Mouse (Mus musculus): Measurements from ENCODE around the gene Itih1. TPM values are rescaled to one million over a fixed set of nuclear protein-coding genes. Genes with fewer than 3 reads are reported as not detected.

The Itih1 gene
- polyA plus RNA-seq, 1 experiment from 2014 or later, result not detected

DNA sequence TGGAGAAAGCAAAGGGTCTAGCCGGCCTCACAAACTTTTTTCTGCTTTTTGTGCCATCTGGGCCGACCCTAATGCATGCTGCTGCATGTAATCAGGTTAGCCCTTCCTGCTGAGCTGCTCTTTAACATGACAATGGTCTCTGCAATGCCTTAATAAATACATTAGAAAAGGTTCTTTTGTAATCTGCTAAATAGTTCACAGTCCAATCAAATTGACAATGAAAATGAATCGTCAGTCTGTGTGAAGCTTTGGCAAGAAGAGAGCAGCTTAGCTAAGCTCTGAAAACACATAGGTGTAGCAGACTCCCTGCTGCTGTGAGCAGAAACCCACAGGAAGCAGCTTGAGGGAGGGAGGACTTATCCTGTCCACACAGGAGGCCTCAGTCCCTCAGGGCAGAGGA, 43.1 kb downstream of the Itih1 start:
- ATAC-seq (ENCODE audit: insufficient number of reproducible peaks, insufficient read depth, low FRiP score, low read depth), result no peak
- 64% methylated on average over 3 of the region's 3 CpGs for WGBS
- H3K27me3 ChIP-seq (ENCODE audit: control insufficient read depth, insufficient read depth, low read length), result no peaks in the 10 kb centered on the region
- H3K9me3 ChIP-seq (ENCODE audit: control insufficient read depth, low read depth, low read length), result peaks cover 3% of the 10 kb centered on the region; the same call in 1 of the 2 replicates
- H3K4me3 ChIP-seq (ENCODE audit: low read depth, low read length), result no peak overlapping the region
- no peak overlapping the region for H3K9ac ChIP-seq (replicated peaks; ENCODE audit: low read depth, low read length)
- H3K36me3 ChIP-seq (ENCODE audit: control insufficient read depth, insufficient read depth, low read length), result no peaks in the 10 kb centered on the region
- no peak overlapping the region for H3K27ac ChIP-seq (ENCODE audit: low read length)
- H3K4me1 ChIP-seq (ENCODE audit: control insufficient read depth, insufficient read depth, low read length), result no peaks in the 10 kb centered on the region
- no peak overlapping the region for H3K4me2 ChIP-seq (replicated peaks; ENCODE audit: low read depth, low read length)

DNA sequence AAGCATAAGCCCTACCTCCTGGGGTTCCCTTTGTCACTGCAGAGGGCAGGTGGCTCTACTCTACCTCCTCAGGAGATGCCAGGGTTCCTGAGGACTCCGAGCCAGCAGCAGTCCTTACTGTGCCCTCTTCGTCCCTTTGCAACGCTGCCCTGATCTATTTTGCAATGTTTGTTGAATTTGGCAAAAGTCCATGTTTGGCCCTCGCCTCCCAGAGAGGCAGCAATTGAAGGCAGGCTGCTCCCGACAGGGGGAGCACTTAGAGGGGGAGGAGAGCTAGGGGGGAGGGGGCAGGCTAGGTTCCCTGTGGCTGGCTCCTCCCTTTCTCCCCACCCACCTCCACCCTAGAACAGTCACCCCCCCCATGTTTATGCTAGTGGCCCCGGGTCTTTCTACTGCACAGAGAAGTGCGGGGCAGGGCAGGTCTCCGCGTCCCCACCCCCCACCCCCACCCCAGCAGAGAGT, 54.8 kb downstream of the Itih1 start:
- Histone ChIP-seq H3K4me1 (ENCODE audit: control insufficient read depth, insufficient read depth, low read length) (peaks cover 7% of the 10 kb centered on the region; the same call in 1 of the 2 replicates), H3K4me3 (ENCODE audit: low read depth, low read length) (no peak overlapping the region), H3K27ac (ENCODE audit: low read length) (no peak overlapping the region), H3K9me3 (ENCODE audit: control insufficient read depth, low read depth, low read length) (no peaks in the 10 kb centered on the region), H3K36me3 (ENCODE audit: control insufficient read depth, insufficient read depth, low read length) (no peaks in the 10 kb centered on the region), H3K27me3 (ENCODE audit: control insufficient read depth, insufficient read depth, low read length) (no peaks in the 10 kb centered on the region), H3K4me2 (replicated peaks; ENCODE audit: low read depth, low read length) (peak overlapping the region; percentile 10), H3K9ac (replicated peaks; ENCODE audit: low read depth, low read length) (no peak overlapping the region; the same call in 1 of the 2 replicates)
- WGBS, result 5% methylated on average over 9 of the region's 9 CpGs
- ATAC-seq (ENCODE audit: insufficient number of reproducible peaks, insufficient read depth, low FRiP score, low read depth), result peak; percentile 56; the same call in 1 of the 2 replicates

- 89% methylated on average over 3 of the region's 3 CpGs for WGBS
- peaks cover 7% of the 10 kb centered on the region; the same call in 1 of the 2 replicates for H3K4me1 ChIP-seq (ENCODE audit: control insufficient read depth, insufficient read depth, low read length)
- no peaks in the 10 kb centered on the region for H3K27me3 ChIP-seq (ENCODE audit: control insufficient read depth, insufficient read depth, low read length)
- no peak within 1 kb of the TSS for H3K9ac ChIP-seq (replicated peaks; ENCODE audit: low read depth, low read length)
- ATAC-seq (ENCODE audit: insufficient number of reproducible peaks, insufficient read depth, low FRiP score, low read depth), result no peak
- H3K36me3 ChIP-seq (ENCODE audit: control insufficient read depth, insufficient read depth, low read length), result no peaks in the 10 kb centered on the region
- H3K4me3 ChIP-seq (ENCODE audit: low read depth, low read length), result no peak within 1 kb of the TSS
- H3K9me3 ChIP-seq (ENCODE audit: control insufficient read depth, low read depth, low read length), result no peaks in the 10 kb centered on the region
- H3K4me2 ChIP-seq (replicated peaks; ENCODE audit: low read depth, low read length), result no peak within 1 kb of the TSS
- H3K27ac ChIP-seq (ENCODE audit: low read length), result no peak within 1 kb of the TSS
Observed at GRCm38 (mm10) chr14:30886204-30886603, 56.9 kb downstream of the Itih1 start, which contains the start of gene Itih4. Gene Itih4 (plus strand): TSS chr14:30886476.

DNA sequence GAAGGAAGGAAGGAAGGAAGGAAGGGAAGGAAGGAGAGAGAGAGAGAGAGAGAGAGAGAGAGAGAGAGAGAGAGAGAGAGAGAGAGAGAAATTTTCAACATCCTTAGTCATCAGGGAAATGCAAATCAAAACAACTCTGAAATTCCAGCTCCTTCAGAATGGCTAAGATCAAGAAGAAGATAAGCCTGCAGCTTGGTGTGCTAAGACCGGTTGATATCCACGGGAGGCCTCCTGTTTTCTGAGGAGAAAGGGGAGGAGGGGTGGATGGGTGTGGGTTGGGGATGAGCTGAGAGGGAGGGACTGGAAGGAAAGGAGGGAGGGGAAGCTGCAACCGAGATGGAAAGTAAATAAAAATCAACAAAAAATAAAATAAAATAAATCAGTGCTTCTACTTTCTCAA, 57.8 kb downstream of the Itih1 start:
- Histone ChIP-seq H3K27ac (ENCODE audit: low read length) (no peak overlapping the region), H3K9ac (replicated peaks; ENCODE audit: low read depth, low read length) (no peak overlapping the region), H3K36me3 (ENCODE audit: control insufficient read depth, insufficient read depth, low read length) (no peaks in the 10 kb centered on the region), H3K27me3 (ENCODE audit: control insufficient read depth, insufficient read depth, low read length) (no peaks in the 10 kb centered on the region), H3K4me3 (ENCODE audit: low read depth, low read length) (no peak overlapping the region), H3K9me3 (ENCODE audit: control insufficient read depth, low read depth, low read length) (no peaks in the 10 kb centered on the region), H3K4me1 (ENCODE audit: control insufficient read depth, insufficient read depth, low read length) (peaks cover 7% of the 10 kb centered on the region; the same call in 1 of the 2 replicates), H3K4me2 (replicated peaks; ENCODE audit: low read depth, low read length) (no peak overlapping the region)
- ATAC-seq (ENCODE audit: insufficient number of reproducible peaks, insufficient read depth, low FRiP score, low read depth), result no peak
- 15% methylated on average over 3 of the region's 3 CpGs for WGBS

- Histone ChIP-seq H3K9me3 (ENCODE audit: control insufficient read depth, low read depth, low read length) (no peaks in the 10 kb centered on the region), H3K27ac (ENCODE audit: low read length) (no peak overlapping the region), H3K4me1 (ENCODE audit: control insufficient read depth, insufficient read depth, low read length) (peaks cover 12% of the 10 kb centered on the region), H3K27me3 (ENCODE audit: control insufficient read depth, insufficient read depth, low read length) (no peaks in the 10 kb centered on the region), H3K4me3 (ENCODE audit: low read depth, low read length) (no peak overlapping the region), H3K36me3 (ENCODE audit: control insufficient read depth, insufficient read depth, low read length) (peaks cover 3% of the 10 kb centered on the region; the same call in 1 of the 2 replicates), H3K9ac (replicated peaks; ENCODE audit: low read depth, low read length) (no peak overlapping the region), H3K4me2 (replicated peaks; ENCODE audit: low read depth, low read length) (no peak overlapping the region)
- WGBS, result 85% methylated on average over 3 of the region's 3 CpGs
- ATAC-seq (ENCODE audit: insufficient number of reproducible peaks, insufficient read depth, low FRiP score, low read depth), result no peak
Observed at GRCm38 (mm10) chr14:30881718-30882108, 61.4 kb downstream of the Itih1 start.

DNA sequence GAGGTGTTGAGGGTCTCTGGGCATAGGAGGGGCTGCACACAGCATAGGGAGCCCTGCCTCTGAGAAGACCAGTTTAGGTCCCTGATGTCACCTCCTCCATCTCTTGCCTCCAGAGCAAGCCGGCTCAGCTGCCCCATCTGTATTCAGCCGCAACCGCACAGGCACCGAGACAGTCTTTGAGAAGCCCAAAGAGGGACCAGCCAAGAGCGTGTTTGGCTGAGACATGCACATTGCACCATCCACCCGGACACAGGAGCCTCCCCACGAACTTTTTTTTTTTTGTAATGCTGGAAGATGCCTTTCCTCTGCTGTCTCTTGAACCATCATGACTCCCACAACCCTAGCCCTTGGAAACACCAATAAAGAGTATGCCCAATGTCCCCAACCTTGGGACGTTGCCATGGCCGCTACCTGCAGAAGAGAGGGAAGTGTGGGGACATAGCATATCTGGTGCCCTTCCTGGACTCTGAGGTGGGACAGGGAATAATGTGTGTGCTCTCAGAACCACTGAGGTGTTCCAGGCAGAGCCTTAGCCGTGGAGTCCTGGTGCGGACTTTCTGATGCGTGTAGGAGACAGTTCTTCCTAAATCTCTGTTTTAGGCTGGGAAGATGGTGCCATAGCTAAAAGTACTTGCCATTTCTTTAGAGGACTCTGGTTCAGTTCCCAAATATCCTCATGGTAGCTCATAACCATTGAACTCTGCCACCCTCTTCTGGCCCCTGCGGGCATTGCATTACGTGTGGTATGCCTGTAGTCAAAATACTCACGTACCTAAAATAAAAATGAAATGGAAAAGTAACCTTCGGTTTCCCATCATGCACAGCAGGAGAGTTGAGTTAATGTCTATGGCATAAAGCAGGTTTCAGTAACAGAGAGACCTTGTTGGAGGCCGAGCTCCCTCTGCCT, 62.0 kb downstream of the Itih1 start:
- H3K4me3 ChIP-seq (ENCODE audit: low read depth, low read length), result no peak overlapping the region
- no peaks in the 10 kb centered on the region for H3K9me3 ChIP-seq (ENCODE audit: control insufficient read depth, low read depth, low read length)
- H3K4me2 ChIP-seq (replicated peaks; ENCODE audit: low read depth, low read length), result no peak overlapping the region
- peaks cover 3% of the 10 kb centered on the region; the same call in 1 of the 2 replicates for H3K36me3 ChIP-seq (ENCODE audit: control insufficient read depth, insufficient read depth, low read length)
- no peak for ATAC-seq (ENCODE audit: insufficient number of reproducible peaks, insufficient read depth, low FRiP score, low read depth)
- 83% methylated on average over 17 of the region's 17 CpGs for WGBS
- H3K4me1 ChIP-seq (ENCODE audit: control insufficient read depth, insufficient read depth, low read length), result peaks cover 12% of the 10 kb centered on the region
- H3K9ac ChIP-seq (replicated peaks; ENCODE audit: low read depth, low read length), result no peak overlapping the region
- H3K27ac ChIP-seq (ENCODE audit: low read length), result no peak overlapping the region
- no peaks in the 10 kb centered on the region for H3K27me3 ChIP-seq (ENCODE audit: control insufficient read depth, insufficient read depth, low read length)

DNA sequence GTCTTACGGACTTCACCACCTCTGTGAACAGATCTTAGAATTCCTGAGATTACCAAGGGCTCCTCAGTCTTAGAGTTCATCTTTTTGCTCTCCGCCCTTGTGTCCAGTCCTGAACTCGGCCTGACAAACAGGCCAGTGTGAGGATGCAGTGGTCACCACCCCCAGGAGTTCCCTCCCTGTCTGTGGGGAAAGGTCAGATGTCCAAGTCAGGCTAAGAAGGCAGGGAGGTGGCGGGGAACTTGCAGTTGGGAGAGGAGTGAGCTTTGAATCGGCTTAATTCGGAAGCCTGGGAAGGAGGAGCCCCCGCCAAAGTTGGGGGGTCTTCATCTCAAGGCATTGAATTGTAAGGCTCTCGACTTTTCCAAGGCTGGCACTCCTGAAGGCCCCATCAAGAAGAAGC, 62.8 kb downstream of the Itih1 start:
- ATAC-seq (ENCODE audit: insufficient number of reproducible peaks, insufficient read depth, low FRiP score, low read depth), result no peak
- H3K9me3 ChIP-seq (ENCODE audit: control insufficient read depth, low read depth, low read length), result no peaks in the 10 kb centered on the region
- H3K9ac ChIP-seq (replicated peaks; ENCODE audit: low read depth, low read length), result no peak overlapping the region
- WGBS, result 68% methylated on average over 8 of the region's 8 CpGs
- no peak overlapping the region for H3K4me3 ChIP-seq (ENCODE audit: low read depth, low read length)
- no peak overlapping the region for H3K4me2 ChIP-seq (replicated peaks; ENCODE audit: low read depth, low read length)
- H3K27me3 ChIP-seq (ENCODE audit: control insufficient read depth, insufficient read depth, low read length), result no peaks in the 10 kb centered on the region
- no peak overlapping the region for H3K27ac ChIP-seq (ENCODE audit: low read length)
- peaks cover 3% of the 10 kb centered on the region; the same call in 1 of the 2 replicates for H3K36me3 ChIP-seq (ENCODE audit: control insufficient read depth, insufficient read depth, low read length)
- peaks cover 12% of the 10 kb centered on the region for H3K4me1 ChIP-seq (ENCODE audit: control insufficient read depth, insufficient read depth, low read length)

- peak overlapping the region; percentile 52; the same call in 1 of the 2 replicates for H3K27ac ChIP-seq (ENCODE audit: low read length)
- no peak overlapping the region for H3K4me3 ChIP-seq (ENCODE audit: low read depth, low read length)
- H3K36me3 ChIP-seq (ENCODE audit: control insufficient read depth, insufficient read depth, low read length), result peaks cover 5% of the 10 kb centered on the region; the same call in 1 of the 2 replicates
- WGBS, result 41% methylated on average over 9 of the region's 9 CpGs
- peaks cover 12% of the 10 kb centered on the region for H3K4me1 ChIP-seq (ENCODE audit: control insufficient read depth, insufficient read depth, low read length)
- H3K9me3 ChIP-seq (ENCODE audit: control insufficient read depth, low read depth, low read length), result no peaks in the 10 kb centered on the region
- H3K4me2 ChIP-seq (replicated peaks; ENCODE audit: low read depth, low read length), result no peak overlapping the region
- no peak overlapping the region for H3K9ac ChIP-seq (replicated peaks; ENCODE audit: low read depth, low read length)
- H3K27me3 ChIP-seq (ENCODE audit: control insufficient read depth, insufficient read depth, low read length), result no peaks in the 10 kb centered on the region
- ATAC-seq (ENCODE audit: insufficient number of reproducible peaks, insufficient read depth, low FRiP score, low read depth), result peak; percentile 60
Observed at GRCm38 (mm10) chr14:30879794-30880193, 63.3 kb downstream of the Itih1 start.

Measured in stomach, embryonic 14.5 days (tissue).